Mouse (Mus musculus): ENCODE measurements around the gene C1qbp. TPM values are rescaled to one million over a fixed set of nuclear protein-coding genes. Genes with fewer than 3 reads are reported as not detected.
A peak's percentile ranks its signal among the peaks of the same experiment; 100 is the strongest.

C1qbp gene
- 50.9 and 94.1 TPM in 2 replicates for polyA plus RNA-seq (2012; rRNA removed)

GRCm38 (mm10) chr11:70982557-70983228, at the start of gene C1qbp:
TSS of gene C1qbp (minus strand) at chr11:70983026.
- Histone ChIP-seq H3K4me3 (replicated peaks; ENCODE audit: extremely low read depth, low read depth, low read length) (peak within 1 kb of the TSS; percentile 69), H3K4me1 (ENCODE audit: control insufficient read depth, insufficient read depth, low read length) (peaks cover 4% of the 10 kb centered on the region)
- TF ChIP-seq POLR2A (IDR thresholded peaks at IDR 0.05; ENCODE audit: borderline replicate concordance, extremely low read depth, low read depth, low read length) (no peak), CTCF (IDR thresholded peaks at IDR 0.05; ENCODE audit: insufficient read depth, low read length) (peak; percentile 78)
- under 1% methylated on average over 62 of the region's 64 CpGs for WGBS
- peak; percentile 95 for DNase-seq

GRCm38 (mm10) chr11:71032070-71032469, 49.2 kb upstream of the C1qbp start:
- 69% methylated on average over 7 of the region's 7 CpGs for WGBS
- H3K4me3 ChIP-seq (replicated peaks; ENCODE audit: extremely low read depth, low read depth, low read length) = no peak overlapping the region
- TF ChIP-seq POLR2A (IDR thresholded peaks at IDR 0.05; ENCODE audit: borderline replicate concordance, extremely low read depth, low read depth, low read length) = no peak
- no peak for TF ChIP-seq CTCF (IDR thresholded peaks at IDR 0.05; ENCODE audit: insufficient read depth, low read length)
- DNase-seq = no peak
- H3K4me1 ChIP-seq (ENCODE audit: control insufficient read depth, insufficient read depth, low read length) = no peaks in the 10 kb centered on the region; the same call in 1 of the 2 replicates

- no peak for DNase-seq
- WGBS = 77% methylated on average over 3 of the region's 3 CpGs
- no peak for TF ChIP-seq POLR2A (IDR thresholded peaks at IDR 0.05; ENCODE audit: borderline replicate concordance, extremely low read depth, low read depth, low read length)
- no peak for TF ChIP-seq CTCF (IDR thresholded peaks at IDR 0.05; ENCODE audit: insufficient read depth, low read length)
- Histone ChIP-seq H3K4me1 (ENCODE audit: control insufficient read depth, insufficient read depth, low read length) (no peaks in the 10 kb centered on the region; the same call in 1 of the 2 replicates), H3K4me3 (replicated peaks; ENCODE audit: extremely low read depth, low read depth, low read length) (no peak overlapping the region)
These were observed 46.7 kb upstream of the C1qbp start for GRCm38 (mm10) chr11:71029403-71030118.

GRCm38 (mm10) chr11:71028280-71028679, 45.5 kb upstream of the C1qbp start:
- Histone ChIP-seq H3K4me3 (replicated peaks; ENCODE audit: extremely low read depth, low read depth, low read length) (no peak overlapping the region), H3K4me1 (ENCODE audit: control insufficient read depth, insufficient read depth, low read length) (no peaks in the 10 kb centered on the region; the same call in 1 of the 2 replicates)
- TF ChIP-seq POLR2A (IDR thresholded peaks at IDR 0.05; ENCODE audit: borderline replicate concordance, extremely low read depth, low read depth, low read length) = no peak
- no peak for TF ChIP-seq CTCF (IDR thresholded peaks at IDR 0.05; ENCODE audit: insufficient read depth, low read length)
- no peak for DNase-seq
- 57% methylated on average over 3 of the region's 3 CpGs for WGBS

- peak; percentile 96 for DNase-seq
- under 1% methylated on average over 71 of the region's 71 CpGs for WGBS
- Histone ChIP-seq H3K4me3 (replicated peaks; ENCODE audit: extremely low read depth, low read depth, low read length) (peak within 1 kb of the TSS; percentile 93), H3K4me1 (ENCODE audit: control insufficient read depth, insufficient read depth, low read length) (peaks cover 17% of the 10 kb centered on the region)
- TF ChIP-seq CTCF (IDR thresholded peaks at IDR 0.05; ENCODE audit: insufficient read depth, low read length) (no peak), POLR2A (IDR thresholded peaks at IDR 0.05; ENCODE audit: borderline replicate concordance, extremely low read depth, low read depth, low read length) (peak; percentile 72; the same call in 1 of the 2 replicates)
These were observed 36.6 kb upstream of the C1qbp start, which contains the start of the genes Mis12 and Derl2 for GRCm38 (mm10) chr11:71019201-71020068. TSS of gene Mis12 (plus strand) at chr11:71019611. TSS of gene Derl2 (minus strand) at chr11:71019841.

GRCm38 (mm10) chr11:71018416-71019200, 35.8 kb upstream of the C1qbp start:
- TF ChIP-seq CTCF (IDR thresholded peaks at IDR 0.05; ENCODE audit: insufficient read depth, low read length) (no peak), POLR2A (IDR thresholded peaks at IDR 0.05; ENCODE audit: borderline replicate concordance, extremely low read depth, low read depth, low read length) (no peak)
- WGBS = 3% methylated on average over 28 of the region's 28 CpGs
- Histone ChIP-seq H3K4me1 (ENCODE audit: control insufficient read depth, insufficient read depth, low read length) (peaks cover 17% of the 10 kb centered on the region), H3K4me3 (replicated peaks; ENCODE audit: extremely low read depth, low read depth, low read length) (peak overlapping the region; percentile 93)
- no peak for DNase-seq

GRCm38 (mm10) chr11:71017051-71017450, 34.2 kb upstream of the C1qbp start:
- TF ChIP-seq CTCF (IDR thresholded peaks at IDR 0.05; ENCODE audit: insufficient read depth, low read length) = no peak
- TF ChIP-seq POLR2A (IDR thresholded peaks at IDR 0.05; ENCODE audit: borderline replicate concordance, extremely low read depth, low read depth, low read length) = no peak
- Histone ChIP-seq H3K4me3 (replicated peaks; ENCODE audit: extremely low read depth, low read depth, low read length) (no peak overlapping the region), H3K4me1 (ENCODE audit: control insufficient read depth, insufficient read depth, low read length) (peaks cover 15% of the 10 kb centered on the region)
- DNase-seq = no peak
- WGBS = 80% methylated on average over 1 of the region's 1 CpGs

- H3K4me3 ChIP-seq (replicated peaks; ENCODE audit: extremely low read depth, low read depth, low read length) = no peak overlapping the region
- H3K4me1 ChIP-seq (ENCODE audit: control insufficient read depth, insufficient read depth, low read length) = peaks cover 13% of the 10 kb centered on the region
- TF ChIP-seq CTCF (IDR thresholded peaks at IDR 0.05; ENCODE audit: insufficient read depth, low read length) (no peak), POLR2A (IDR thresholded peaks at IDR 0.05; ENCODE audit: borderline replicate concordance, extremely low read depth, low read depth, low read length) (no peak)
- peak; percentile 28 for DNase-seq
- WGBS = 77% methylated on average over 7 of the region's 7 CpGs
These were observed 29.9 kb upstream of the C1qbp start for GRCm38 (mm10) chr11:71012743-71013142.
